In genomic region chr17:51407046-51407445, GRCm38 (mm10) we compare ENCODE assay signal across 11 mouse cellular contexts.
DNase-seq lines count a peak whose midpoint lies in the region; ATAC-seq lines count a peak whose summit lies in the region.
"Had no signal": no experiment of that assay in that cellular context is flagged by ENCODE, and none has a peak within 500 bp of the region (broad histone marks: within the 10 kb centered on the region; RNA-seq: fewer than 3 reads in every experiment).

No protein-coding gene starts in this region.

- DNase-seq in lung, postnatal 36 days, result peak; percentile 9
- no peak for DNase-seq in lung, postnatal 10 days
- peak; percentile 26 to 40 for DNase-seq in natural killer cell, adult 2 months (ENCODE audit: low spot score in 2 of 2)
- DNase-seq in adrenal gland, adult 18-20 months (ENCODE audit: low spot score in 2 of 2), result no peak
- no peak for DNase-seq in right cerebral cortex, postnatal 36 days (ENCODE audit: low spot score in 2 of 2)
- DNase-seq: adrenal gland, postnatal 10 days; cerebellum, adult 11-12 months had no signal

- peak; percentile 95 for ATAC-seq in granulocyte monocyte progenitor cell, adult 5-6 weeks (replicated peaks; ENCODE audit: poor library complexity, severe bottlenecking)
- ATAC-seq in activated CD4-positive, CD25-positive, alpha-beta regulatory T cell, adult 4 months, result no peak
- ATAC-seq: forebrain, embryonic 15.5 days; hindbrain, embryonic 16.5 days had no signal

Comparison
In these comparisons a context has a peak if more than half of its experiments do, and no peak if none do; other contexts are left out.
1. DNase-seq: peak in lung, postnatal 36 days (single experiment) and natural killer cell, adult 2 months (2 of 2); none in lung, postnatal 10 days (single experiment), adrenal gland, adult 18-20 months (0 of 2) and right cerebral cortex, postnatal 36 days (0 of 2).